Mouse (Mus musculus) telencephalon, adult 2 months (tissue): ENCODE data around the gene Slc25a33.
A peak's percentile ranks its signal among the peaks of the same experiment; 100 is the strongest.
"Not testable (repeated sequence)": the region's sequence is repeated elsewhere in the genome, so short reads cannot be mapped to it uniquely, and the experiment has no call there.

Source experiments
- DNase-seq: peaks from one replicate; pipeline ENCODE4 v3.0.0-alpha.2; 2011; ENCODE audit warnings: low read depth, low spot score

Slc25a33 gene

DNA sequence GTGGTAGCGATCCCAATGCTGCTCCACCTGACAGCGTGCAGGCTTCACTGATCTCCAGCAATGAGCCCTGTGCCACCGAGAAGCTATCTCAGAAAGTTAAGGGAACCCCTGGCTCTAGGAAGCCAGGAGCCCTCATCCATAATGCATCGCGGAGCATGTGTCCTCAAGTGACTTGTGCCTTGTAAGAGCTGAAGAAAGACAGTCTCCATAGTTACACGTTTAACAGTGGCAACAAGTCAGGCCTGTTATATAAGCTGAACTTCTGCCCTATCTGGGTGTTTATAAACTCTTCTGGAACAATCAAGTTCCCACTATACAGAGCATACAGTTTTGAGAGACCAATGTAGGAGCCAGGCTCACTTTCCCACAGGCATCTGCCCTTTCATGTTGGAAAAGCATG is 15.7 kb downstream of the Slc25a33 start:
- no peak for DNase-seq

DNA sequence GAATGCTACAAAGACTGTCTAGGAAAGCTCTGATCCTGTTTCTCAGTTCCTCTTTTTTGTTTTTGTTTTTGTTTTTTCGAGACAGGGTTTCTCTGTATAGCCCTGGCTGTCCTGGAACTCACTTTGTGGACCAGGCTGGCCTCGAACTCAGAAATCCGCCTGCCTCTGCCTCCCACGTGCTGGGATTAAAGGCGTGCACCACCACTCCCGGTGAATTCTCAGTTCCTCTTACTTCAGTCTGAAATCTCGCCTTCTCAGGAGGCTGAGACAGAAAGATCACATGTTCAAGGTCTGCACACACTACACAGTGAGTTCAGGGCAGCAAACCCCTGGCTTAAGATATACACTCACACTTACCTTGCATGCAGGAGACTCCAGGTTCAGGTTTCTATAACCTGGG is 17.5 kb downstream of the Slc25a33 start:
- DNase-seq = not testable (repeated sequence)

DNA sequence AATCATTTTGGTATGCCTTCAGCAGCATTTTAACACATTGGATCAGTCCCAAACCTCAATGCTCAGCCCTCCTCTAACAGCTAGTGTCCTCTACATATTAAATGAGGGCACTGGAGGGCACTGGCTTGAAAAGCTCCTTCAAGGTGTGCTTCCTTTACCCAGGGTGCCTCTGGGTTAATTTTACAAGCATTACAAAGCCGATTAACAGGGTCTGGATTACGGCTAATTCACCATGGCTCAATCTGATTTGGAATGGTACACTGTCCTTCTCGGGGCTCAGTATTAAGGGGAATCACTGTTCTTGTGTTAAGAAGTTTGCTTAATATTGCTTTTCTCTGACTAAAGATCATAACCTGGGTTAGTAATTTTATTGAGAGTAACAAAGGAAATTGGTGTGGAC is 21.2 kb downstream of the Slc25a33 start:
- no peak for DNase-seq

DNA sequence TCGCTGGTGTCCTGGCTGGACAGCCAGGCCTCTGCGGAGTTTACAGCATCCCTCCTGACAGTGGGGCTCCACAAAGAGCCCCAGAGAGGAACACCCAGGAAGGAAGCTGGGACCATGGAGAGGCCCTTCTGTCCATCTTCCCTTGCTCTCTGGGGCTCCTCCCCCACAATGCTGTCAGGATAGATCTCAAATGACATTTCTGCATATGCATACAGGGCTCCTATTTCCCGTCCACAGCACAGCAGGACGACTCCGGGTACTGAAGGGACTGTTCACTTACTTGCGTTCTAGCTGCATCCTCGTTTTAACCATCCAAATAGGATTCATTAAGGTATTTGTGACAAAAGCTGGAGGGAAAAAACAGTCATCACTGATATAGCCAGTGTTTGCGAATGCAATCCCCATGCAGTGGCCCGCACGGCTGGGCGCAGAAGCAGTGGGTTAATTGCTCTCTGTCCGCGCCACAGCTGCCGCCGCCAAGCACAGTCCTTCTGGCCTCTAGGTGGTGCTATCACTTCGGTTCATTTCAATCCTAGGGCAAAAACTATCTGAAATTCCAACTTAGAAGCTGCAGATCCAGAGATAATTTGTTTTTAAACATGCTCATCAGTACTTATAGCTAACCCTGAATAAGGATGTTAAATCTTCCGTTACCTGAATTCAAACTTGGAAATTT is 21.8 kb downstream of the Slc25a33 start:
- DNase-seq = peak; percentile 41

DNA sequence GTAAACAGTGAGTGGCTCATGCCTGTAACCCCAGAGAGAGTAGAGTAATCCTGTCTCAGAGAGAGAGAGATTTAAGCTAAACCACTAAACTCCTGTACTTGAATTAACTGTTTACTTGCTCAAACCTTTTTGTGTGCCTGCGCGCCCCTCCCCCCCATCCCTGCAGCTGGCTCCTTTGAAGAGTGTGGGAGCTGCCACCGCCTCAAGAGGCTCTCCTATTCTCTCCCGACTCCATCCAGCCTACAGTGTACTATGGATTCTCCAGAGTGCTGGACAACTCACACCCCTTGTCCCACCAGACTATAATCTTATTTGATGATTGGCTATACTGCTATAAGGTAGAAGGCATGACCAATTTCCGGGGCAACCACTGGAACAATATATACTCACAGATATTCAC is 23.4 kb downstream of the Slc25a33 start:
- DNase-seq = no peak

DNA sequence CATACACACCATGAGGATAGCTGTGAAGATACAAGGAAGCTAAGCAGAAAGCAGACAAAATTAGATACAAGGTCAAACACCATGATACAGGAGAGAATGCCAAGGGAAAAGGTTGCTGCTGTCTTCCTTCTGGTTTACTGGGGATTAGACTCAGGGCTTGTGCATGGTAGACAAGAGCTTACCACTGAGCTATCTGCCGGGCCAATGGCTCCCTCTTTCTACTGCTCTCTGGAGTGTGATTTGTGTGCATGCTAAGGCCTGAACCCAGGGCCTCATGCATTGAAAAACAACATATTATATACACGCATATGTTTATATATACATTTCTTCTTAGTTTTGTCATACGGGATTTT is 24.4 kb downstream of the Slc25a33 start:
- DNase-seq = not testable (repeated sequence)

DNA sequence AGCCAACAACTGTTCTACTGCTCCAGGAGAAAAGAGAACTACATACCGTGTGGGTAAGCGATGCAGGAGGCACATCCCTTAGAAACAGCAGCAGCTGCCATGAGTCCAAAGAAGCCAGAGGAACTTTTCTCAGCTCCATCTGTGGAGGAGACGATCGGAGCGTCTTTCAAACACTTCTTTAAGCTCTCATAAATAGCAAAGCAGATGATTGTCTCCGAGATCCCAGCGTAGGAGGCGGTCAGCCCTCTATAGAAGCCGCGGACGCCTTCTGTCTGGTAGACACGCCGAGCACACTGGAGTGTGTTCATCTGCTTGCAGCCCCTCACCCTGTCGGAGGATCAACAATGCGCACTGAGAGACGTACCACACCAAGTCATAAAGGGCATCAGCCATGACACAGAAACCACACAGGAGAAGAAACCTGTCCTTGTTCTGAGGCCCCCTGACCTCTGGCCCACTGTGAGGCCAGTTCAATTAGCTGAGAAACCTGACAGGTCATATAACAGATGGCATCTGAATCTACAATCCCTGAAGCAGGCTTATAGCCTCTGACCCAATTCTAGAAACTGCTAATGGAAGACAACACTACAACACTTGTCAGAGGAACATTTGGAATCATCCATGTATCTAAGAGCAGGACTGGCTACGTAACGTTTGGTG is 24.9 kb downstream of the Slc25a33 start:
- DNase-seq = no peak

DNA sequence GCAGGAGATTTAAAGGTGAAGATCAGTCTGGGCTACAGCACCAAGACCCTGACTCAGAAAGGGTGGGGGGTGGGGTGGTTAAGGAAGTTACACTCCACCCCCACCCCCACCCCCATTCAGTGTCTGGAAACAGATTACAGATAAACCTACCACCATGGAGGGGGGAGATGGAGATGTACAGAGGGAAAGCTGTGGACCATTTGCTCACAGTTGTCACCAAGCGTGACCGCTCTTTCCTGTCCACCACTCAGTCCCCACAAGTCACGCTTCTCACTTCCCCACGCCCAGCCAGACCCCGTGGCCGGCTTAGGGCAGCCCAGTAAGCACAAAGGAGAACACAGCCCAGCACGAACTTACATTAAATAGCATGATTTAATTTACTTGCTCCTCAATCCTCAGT is 30.0 kb downstream of the Slc25a33 start:
- no peak for DNase-seq

DNA sequence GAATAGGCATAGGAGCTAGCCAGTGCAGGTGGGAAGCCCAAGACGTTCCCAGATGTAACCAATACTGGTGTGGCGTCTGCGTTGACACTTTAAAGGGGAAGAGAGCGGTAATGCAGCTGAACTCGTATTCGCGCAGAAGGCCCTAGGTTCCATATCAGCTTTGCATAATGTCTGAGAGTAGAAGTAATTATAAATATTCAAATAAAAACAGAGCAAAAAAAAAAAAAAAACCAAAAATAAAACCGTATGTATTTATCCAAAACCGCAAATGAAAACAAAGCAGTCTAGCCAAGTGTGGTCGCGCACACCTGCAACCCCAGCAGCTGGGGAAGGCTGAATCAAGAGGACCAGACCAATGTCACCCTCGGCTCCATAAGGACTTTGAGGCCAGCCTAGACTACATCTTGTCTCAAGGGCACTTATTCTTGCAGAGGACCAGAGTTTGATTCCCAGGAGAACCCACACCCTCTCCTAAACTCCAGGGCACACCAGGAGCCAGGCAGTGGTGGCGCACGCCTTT is 32.0 kb downstream of the Slc25a33 start:
- no peak for DNase-seq

DNA sequence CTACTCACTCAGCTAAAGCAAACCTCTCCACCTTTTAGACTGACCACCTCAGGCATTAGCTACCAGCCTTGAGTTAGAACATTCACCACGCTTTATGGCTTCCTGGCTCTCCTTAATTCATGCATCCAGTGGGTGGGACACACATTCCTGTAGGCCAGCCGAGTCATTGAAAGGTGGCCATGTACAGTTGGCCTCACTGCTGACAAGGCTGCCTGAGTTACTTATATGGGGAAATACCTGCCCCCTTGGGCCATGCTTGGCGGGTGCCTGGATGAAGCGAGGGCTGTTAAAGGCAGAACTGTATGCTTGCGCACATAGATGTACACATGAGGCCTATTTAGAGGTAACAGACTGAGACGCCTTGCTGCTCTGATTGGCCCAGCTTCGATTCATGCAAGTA is 33.8 kb downstream of the Slc25a33 start:
- DNase-seq = no peak

DNA sequence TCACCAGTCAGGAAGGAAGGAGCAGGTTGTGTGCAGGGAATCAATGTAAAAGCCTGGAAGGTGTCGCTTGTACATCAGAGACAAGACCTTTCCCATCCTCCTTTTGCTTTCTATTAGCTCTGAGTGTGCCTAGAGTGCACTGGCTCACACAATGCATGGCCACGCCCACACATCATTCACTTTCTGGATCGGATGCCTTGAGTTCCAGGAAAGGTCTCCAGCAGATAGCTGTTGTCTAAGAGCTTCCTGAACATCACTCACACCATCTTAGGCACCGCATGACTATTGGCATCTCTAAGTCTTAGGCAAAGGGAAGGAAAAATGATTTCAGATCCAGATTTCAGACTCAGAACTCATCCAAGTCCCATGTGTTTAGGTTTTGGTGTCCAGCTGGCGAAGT is 34.6 kb downstream of the Slc25a33 start:
- no peak for DNase-seq

DNA sequence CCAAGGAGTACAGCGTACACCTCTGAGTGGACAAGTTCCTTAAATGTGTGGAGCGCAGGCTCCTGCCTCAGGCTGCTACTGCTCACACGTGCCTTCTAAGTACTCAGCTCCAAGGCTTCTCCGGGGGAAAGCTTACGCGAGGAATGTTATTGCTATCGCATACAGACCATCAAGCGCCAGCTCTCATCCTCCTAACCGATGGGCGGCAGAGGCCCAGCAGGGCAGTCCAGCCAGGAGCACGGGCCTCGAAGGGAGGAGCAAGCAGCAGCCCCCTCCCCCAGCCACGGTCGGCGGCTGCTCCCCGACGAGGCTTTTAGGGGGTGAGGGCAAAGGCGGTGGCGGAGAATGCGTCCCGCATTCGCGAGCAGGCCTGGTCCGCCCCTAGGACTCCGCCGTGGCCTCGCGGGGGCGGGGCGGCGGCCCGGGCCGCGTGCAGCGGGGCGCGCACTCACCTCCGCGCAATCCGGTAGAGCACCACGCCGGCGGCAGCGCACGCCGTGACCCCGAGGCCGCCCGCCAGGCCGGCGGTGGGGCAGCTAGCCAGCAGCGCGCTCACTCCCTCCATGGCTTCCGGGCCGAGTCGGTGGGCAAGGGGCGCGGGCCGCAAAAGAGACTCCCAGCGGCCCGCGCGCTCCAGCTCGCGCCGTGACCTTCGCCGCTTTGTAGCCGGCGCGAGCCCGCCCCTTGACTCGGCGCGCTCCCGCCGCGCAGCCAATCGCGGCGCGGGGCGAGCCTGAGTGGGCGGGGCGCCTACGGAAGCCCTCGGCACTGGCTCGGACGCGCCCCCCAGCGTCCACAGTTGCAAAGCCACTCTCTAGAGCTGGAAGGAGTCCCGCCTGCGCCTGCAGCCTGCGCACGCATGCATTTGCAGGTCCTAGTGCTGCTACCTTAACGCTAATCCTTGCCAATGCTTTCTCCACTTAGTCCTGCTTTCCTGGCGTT is 36.4 kb downstream of the Slc25a33 start, which contains the start of gene Tmem201:
Gene Tmem201 (minus strand): TSS at position 662 of the 942 bp plus-strand sequence.
- peak; percentile 88 for DNase-seq

DNA sequence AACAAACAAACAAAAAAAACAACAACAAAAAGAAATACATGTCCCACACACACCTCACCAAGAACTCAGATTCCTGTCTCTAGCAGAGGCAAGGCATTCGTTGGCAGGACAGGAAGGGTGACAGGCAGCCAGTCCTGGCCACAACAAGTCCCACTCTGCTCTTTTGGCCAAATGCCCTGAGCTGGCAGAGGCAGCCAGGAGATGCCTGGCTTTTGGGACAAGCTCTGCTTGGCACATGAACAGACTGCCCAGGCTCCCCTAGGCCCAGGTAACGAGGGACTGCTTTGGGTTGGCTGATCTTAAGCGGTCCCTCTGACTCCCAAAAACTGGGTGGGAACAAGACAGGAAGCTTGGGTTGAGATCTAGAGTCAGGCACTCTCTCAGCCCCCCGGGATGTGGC is 37.5 kb downstream of the Slc25a33 start:
- no peak for DNase-seq

DNA sequence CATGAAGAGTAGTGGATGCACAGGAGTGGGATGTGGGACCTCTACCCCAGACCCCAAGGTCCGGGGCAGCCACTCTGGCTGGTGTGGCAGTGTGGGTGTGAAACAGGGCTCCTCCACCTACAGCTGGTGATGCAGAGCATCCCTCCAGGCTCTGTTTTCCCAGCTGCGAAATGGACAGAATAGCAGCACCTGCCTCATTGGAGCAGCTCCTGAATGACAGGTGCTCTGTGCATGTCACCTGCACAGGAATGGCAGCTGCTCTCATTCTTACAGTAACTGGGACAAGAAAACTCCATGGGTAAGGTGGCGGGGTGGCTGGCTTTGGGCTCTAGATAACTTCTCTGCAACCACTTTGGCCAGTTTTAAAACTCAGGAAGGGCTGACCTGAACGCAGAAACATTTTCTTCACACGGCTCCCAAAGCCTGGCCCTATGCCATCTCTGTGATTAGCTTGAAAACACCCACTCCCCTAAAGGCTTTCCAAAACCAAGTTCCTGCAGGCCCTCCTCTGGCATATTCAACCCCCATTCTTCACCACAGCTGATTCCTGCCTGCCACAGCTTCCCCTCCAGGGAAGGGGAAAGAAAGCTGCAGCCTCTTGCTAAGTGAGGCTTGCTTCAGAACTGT is 38.3 kb downstream of the Slc25a33 start:
- no peak for DNase-seq

DNA sequence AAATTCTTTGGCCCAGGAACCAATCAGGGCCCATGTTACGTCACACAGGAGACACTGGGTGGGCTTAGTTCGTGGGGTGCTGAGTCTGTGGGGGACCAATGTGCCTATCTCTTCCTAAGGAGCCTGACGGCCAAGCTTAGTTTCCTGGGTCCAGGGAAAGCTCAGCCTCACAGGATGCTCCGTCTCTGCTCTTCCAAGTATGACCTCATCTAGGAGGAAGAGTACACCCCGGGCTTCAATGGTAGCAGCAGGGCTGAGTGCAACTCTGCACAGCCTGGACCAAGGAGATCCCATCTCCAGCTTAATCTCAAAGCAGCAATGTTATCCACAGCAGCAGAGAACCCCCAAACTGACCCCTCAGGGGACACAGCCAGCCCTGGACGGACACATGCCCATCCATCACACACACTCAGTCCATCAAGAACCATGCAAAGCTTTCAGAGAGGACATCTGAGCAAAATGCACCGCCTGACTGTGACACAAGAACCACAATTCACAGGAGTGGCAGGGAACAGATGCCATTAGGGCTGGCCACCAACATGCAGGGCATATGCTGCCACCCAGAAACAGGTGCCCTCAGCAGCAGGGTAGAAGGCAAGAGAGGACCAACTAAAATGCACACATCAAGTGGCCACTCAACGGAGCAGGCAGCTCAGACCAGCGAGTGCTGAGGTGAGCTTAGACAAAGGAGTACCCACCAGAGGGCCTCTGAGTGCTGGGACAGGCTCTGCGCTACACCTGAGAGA is 39.2 kb downstream of the Slc25a33 start:
- no peak for DNase-seq

DNA sequence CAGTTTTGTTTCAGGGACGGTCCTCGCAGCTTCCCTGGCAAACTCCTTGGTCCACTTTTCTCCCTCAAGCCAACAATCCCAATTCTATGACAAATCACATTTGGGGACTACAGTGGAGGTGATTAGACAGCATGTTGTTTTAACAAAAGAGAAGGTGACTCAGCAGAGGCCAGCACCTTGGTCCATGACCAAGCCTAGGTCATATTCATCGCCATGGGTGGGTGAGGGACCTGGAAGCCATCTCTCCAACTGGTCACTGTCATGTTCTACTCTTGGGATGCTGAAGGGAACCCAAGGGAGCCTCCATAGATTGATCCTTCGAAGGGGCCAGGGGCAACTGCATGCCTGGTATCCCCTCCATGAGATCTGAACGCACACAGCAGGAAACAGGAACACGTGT is 39.8 kb downstream of the Slc25a33 start:
- DNase-seq = no peak

DNA sequence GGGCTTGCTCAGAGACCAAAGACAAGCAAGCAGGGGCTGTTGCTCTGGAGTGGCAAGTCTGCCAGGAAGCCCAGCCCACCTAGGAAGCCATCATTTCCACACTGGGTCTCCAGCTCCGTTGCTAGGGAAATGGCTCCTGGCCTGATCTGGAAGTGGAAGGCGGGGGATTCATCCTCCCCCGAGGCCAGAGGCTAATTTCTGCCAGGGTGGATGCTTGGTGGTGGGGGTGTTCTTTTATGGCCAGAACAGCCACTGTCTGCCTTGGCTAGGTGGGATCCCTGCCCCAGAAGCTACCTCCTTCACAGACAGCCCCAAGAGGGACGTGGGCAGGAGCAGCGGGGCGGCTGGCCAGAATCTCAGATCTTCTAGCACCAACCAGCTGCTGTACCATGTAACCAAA is 40.3 kb downstream of the Slc25a33 start:
- DNase-seq = peak; percentile 51

DNA sequence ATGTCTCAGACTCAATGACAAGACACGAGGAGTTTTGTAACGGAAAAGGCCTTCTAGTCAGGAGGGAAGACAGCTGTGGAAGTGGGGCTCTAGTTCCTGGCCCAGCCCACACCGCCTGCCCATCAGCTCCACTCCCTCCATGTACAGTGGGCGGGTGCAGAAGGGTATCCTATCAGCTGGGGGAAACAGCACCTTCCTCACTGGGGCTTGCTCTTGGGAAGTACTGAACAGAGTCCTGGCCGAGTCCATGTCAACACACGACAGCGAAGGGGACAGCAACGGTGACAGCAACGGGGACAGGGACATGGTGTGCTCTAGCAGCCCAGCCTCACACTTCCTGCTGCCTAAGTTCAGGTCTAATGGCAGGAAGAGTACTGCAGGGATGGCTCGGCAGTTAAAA is 41.3 kb downstream of the Slc25a33 start:
- DNase-seq = no peak

DNA sequence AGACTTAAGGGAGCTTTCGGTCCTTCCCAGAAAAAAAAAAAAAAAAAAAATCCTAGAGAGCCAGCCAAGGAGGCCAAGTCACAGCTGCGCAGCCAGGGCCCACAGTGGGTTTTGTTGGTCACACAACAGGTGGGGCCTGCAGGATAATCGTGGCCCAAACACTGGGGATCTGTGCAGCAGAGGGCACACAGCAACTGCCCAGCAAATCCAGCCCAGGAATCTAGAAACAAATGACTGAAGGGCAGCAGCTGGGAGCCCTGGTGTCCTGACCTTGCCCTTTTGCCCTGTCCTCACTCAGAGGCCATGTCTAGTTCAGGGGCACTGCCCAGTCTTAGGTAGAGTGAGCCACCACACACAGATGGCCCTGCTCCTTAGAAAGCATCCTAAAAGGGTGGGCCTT is 41.8 kb downstream of the Slc25a33 start:
- DNase-seq = no peak

DNA sequence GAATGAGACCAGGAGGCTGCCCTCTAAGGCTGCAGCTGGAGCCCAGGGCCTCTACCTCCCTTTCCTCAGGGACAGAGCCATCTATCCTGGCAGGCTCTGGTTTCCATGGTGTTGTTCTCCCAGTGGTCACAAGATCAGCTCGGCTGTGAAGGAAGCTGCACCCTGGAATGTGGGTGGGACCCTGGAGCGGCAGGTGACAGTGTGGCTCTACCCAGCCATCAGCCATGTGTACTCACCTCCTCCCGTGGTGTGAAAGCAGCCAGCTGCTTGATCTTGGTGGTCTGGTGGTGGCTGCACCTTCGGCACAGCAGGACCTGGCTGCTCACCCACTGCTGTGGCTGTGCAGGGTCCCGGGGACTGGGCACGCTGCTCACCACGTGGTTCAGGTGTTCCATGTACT is 43.2 kb downstream of the Slc25a33 start:
- DNase-seq = no peak

DNA sequence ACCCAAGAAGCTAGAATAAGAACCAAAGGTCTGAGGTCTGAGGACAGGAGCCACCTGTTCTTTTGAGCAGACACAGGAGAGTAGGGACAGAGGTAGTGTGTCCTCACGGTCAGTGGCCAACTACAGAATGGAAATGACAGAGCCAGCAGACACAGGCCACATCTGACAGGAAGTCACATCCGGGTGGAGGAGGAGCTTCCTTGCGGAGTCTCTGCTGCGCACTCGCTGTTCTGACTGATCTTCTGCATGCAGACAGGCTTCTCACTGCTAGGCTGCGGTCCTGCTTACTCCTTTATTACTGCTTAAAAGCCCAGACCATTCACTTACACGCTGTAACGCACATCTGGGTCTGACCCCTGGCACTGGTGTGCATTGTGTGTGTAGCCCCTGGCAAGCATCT is 45.3 kb downstream of the Slc25a33 start:
- no peak for DNase-seq
